Mouse (Mus musculus) heart, embryonic 16.5 days (tissue): ENCODE data around the gene Taf4. TPM values are rescaled to one million over a fixed set of nuclear protein-coding genes. Genes with fewer than 3 reads are reported as not detected.

ENCODE experiments used
- ATAC-seq: fragments of 200-750 bp; cut with Nextera tagmentation; replicated peaks from 2 replicates; pipeline ENCODE4 v1.8.0; 2017; ENCODE audit warnings: moderate number of reproducible peaks; ENCODE audit not compliant: insufficient read depth, low FRiP score; ENCODE audit errors: extremely low read depth
- H3K27ac ChIP-seq: fragments of 300-500 bp; sonication (generic); 2 replicates; pipeline ENCODE4 v1.5.1; 2014; ENCODE audit warnings: mild to moderate bottlenecking, low read length, control low read depth, moderate library complexity
- H3K27me3 ChIP-seq: fragments of 300-500 bp; sonication (generic); 2 replicates; pipeline ENCODE4 v1.6.1; 2014; ENCODE audit warnings: low read length, mixed read lengths; ENCODE audit not compliant: control insufficient read depth, insufficient read depth
- H3K36me3 ChIP-seq: fragments of 300-500 bp; sonication (generic); 2 replicates; pipeline ENCODE4 v1.6.1; 2014; ENCODE audit not compliant: control insufficient read depth, insufficient read depth
- H3K4me1 ChIP-seq: fragments of 300-500 bp; sonication (generic); 2 replicates; pipeline ENCODE4 v1.6.1; 2014; ENCODE audit warnings: low read length, mixed read lengths; ENCODE audit not compliant: control insufficient read depth, insufficient read depth
- H3K4me2 ChIP-seq: fragments of 300-500 bp; sonication (generic); 2 replicates; pipeline ENCODE4 v1.6.1; 2014; ENCODE audit warnings: low read depth, mild to moderate bottlenecking, control low read depth, low read length
- H3K4me3 ChIP-seq: fragments of 300-500 bp; sonication (generic); 2 replicates; pipeline ENCODE4 v1.5.1; 2014; ENCODE audit warnings: mild to moderate bottlenecking, control low read depth, low read length
- H3K9ac ChIP-seq: fragments of 300-500 bp; sonication (generic); 2 replicates; pipeline ENCODE4 v1.6.1; 2014; ENCODE audit warnings: low read length, control low read depth
- H3K9me3 ChIP-seq: fragments of 300-500 bp; sonication (generic); replicated peaks from 2 replicates; pipeline ENCODE4 v1.6.1; 2016; ENCODE audit warnings: low read length; ENCODE audit not compliant: control insufficient read depth
- WGBS: fragments of 180-500 bp; shearing (Covaris S2); extraction: QIAGEN DNeasy Blood & Tissue Kit; methylation state at CpG from one replicate; pipeline ENCODE4 v1.1.7; 2014; 5-methylcytosine and 5-hydroxymethylcytosine counted together
- polyA plus RNA-seq: library from polyadenylated mRNA; unstranded; fragments of >200 nt; fragmentation: Nextera tagmentation; extraction: Ambion mirVana; gene quantifications from 2 replicates; pipeline ENCODE4 v1.2.1, GENCODE M21; 2015

The Taf4 gene
- polyA plus RNA-seq, 1 experiment from 2014 or later = 2.1 TPM

- Histone ChIP-seq H3K27ac (no peak overlapping the region), H3K9me3 (no peaks in the 10 kb centered on the region), H3K4me3 (no peak overlapping the region), H3K27me3 (no peaks in the 10 kb centered on the region), H3K4me2 (no peak overlapping the region), H3K36me3 (peaks cover 14% of the 10 kb centered on the region), H3K9ac (no peak overlapping the region), H3K4me1 (peaks cover 2% of the 10 kb centered on the region; the same call in 1 of the 2 replicates)
- WGBS = 62% methylated on average over 3 of the region's 3 CpGs
- no peak for ATAC-seq
Observed at GRCm38 (mm10) chr2:179934165-179934564, 42.3 kb downstream of the Taf4 start.

- Histone ChIP-seq H3K36me3 (peaks cover 16% of the 10 kb centered on the region), H3K27ac (no peak overlapping the region)
- WGBS = 90% methylated on average over 16 of the region's 16 CpGs
Observed at GRCm38 (mm10) chr2:179931741-179932140, 44.7 kb downstream of the Taf4 start.

GRCm38 (mm10) chr2:179929166-179929565 lies 47.3 kb downstream of the Taf4 start:
- H3K27ac ChIP-seq = no peak overlapping the region
- peaks cover 24% of the 10 kb centered on the region for H3K36me3 ChIP-seq
- H3K9me3 ChIP-seq = no peaks in the 10 kb centered on the region
- no peaks in the 10 kb centered on the region for H3K27me3 ChIP-seq
- no peaks in the 10 kb centered on the region for H3K4me1 ChIP-seq
- H3K4me2 ChIP-seq = no peak overlapping the region
- H3K9ac ChIP-seq = no peak overlapping the region
- H3K4me3 ChIP-seq = no peak overlapping the region
- no peak for ATAC-seq
- WGBS = 94% methylated on average over 13 of the region's 13 CpGs

More at GRCm38 (mm10) chr2:179931741-179932140, 44.7 kb downstream of the Taf4 start:
- H3K27me3 ChIP-seq = no peaks in the 10 kb centered on the region
- H3K4me1 ChIP-seq = no peaks in the 10 kb centered on the region
- H3K9me3 ChIP-seq = no peaks in the 10 kb centered on the region
- no peak overlapping the region for H3K9ac ChIP-seq
- H3K4me2 ChIP-seq = no peak overlapping the region
- no peak overlapping the region for H3K4me3 ChIP-seq
- no peak for ATAC-seq

- Histone ChIP-seq H3K27ac (no peak overlapping the region), H3K9ac (no peak overlapping the region), H3K4me2 (no peak overlapping the region), H3K36me3 (peaks cover 48% of the 10 kb centered on the region), H3K4me1 (no peaks in the 10 kb centered on the region), H3K27me3 (no peaks in the 10 kb centered on the region), H3K4me3 (no peak overlapping the region), H3K9me3 (no peaks in the 10 kb centered on the region)
- ATAC-seq = no peak
- 89% methylated on average over 6 of the region's 6 CpGs for WGBS
Observed at GRCm38 (mm10) chr2:179924038-179924437, 52.4 kb downstream of the Taf4 start.

- Histone ChIP-seq H3K9me3 (no peaks in the 10 kb centered on the region), H3K9ac (no peak overlapping the region), H3K4me2 (no peak overlapping the region), H3K36me3 (peaks cover 46% of the 10 kb centered on the region), H3K4me3 (no peak overlapping the region), H3K27me3 (no peaks in the 10 kb centered on the region), H3K4me1 (no peaks in the 10 kb centered on the region), H3K27ac (no peak overlapping the region)
- 95% methylated on average over 8 of the region's 8 CpGs for WGBS
- ATAC-seq = no peak
Observed at GRCm38 (mm10) chr2:179921021-179921653, 55.3 kb downstream of the Taf4 start.

GRCm38 (mm10) chr2:179920042-179920441 lies 56.4 kb downstream of the Taf4 start:
- ATAC-seq = no peak
- no peaks in the 10 kb centered on the region for H3K4me1 ChIP-seq
- no peaks in the 10 kb centered on the region for H3K27me3 ChIP-seq
- no peaks in the 10 kb centered on the region for H3K9me3 ChIP-seq
- H3K27ac ChIP-seq = no peak overlapping the region
- no peak overlapping the region for H3K4me3 ChIP-seq
- H3K9ac ChIP-seq = no peak overlapping the region
- H3K36me3 ChIP-seq = peaks cover 44% of the 10 kb centered on the region
- WGBS = 66% methylated on average over 4 of the region's 4 CpGs
- H3K4me2 ChIP-seq = no peak overlapping the region

- 31% methylated on average over 5 of the region's 5 CpGs for WGBS
- H3K4me2 ChIP-seq = no peak overlapping the region
- peak; percentile 57 for ATAC-seq
- no peaks in the 10 kb centered on the region for H3K4me1 ChIP-seq
- no peaks in the 10 kb centered on the region for H3K9me3 ChIP-seq
- H3K36me3 ChIP-seq = peaks cover 43% of the 10 kb centered on the region
- no peak overlapping the region for H3K27ac ChIP-seq
- H3K27me3 ChIP-seq = no peaks in the 10 kb centered on the region
- H3K4me3 ChIP-seq = no peak overlapping the region
- H3K9ac ChIP-seq = no peak overlapping the region
Observed at GRCm38 (mm10) chr2:179916877-179917673, 59.4 kb downstream of the Taf4 start.

- H3K9me3 ChIP-seq = no peaks in the 10 kb centered on the region
- no peak for ATAC-seq
- no peak overlapping the region for H3K4me3 ChIP-seq
- H3K9ac ChIP-seq = no peak overlapping the region
- H3K27me3 ChIP-seq = no peaks in the 10 kb centered on the region
- no peak overlapping the region for H3K4me2 ChIP-seq
- 63% methylated on average over 2 of the region's 2 CpGs for WGBS
- no peaks in the 10 kb centered on the region for H3K4me1 ChIP-seq
- H3K36me3 ChIP-seq = peaks cover 29% of the 10 kb centered on the region
- no peak overlapping the region for H3K27ac ChIP-seq
Observed at GRCm38 (mm10) chr2:179914246-179914645, 62.2 kb downstream of the Taf4 start.

GRCm38 (mm10) chr2:179913349-179913748 lies 63.1 kb downstream of the Taf4 start:
- H3K27ac ChIP-seq = no peak overlapping the region
- no peak overlapping the region for H3K4me3 ChIP-seq
- ATAC-seq = no peak
- 89% methylated on average over 15 of the region's 15 CpGs for WGBS
- H3K4me1 ChIP-seq = no peaks in the 10 kb centered on the region
- H3K9me3 ChIP-seq = no peaks in the 10 kb centered on the region
- no peaks in the 10 kb centered on the region for H3K27me3 ChIP-seq
- H3K36me3 ChIP-seq = peaks cover 29% of the 10 kb centered on the region
- H3K9ac ChIP-seq = no peak overlapping the region
- no peak overlapping the region for H3K4me2 ChIP-seq
